Mouse (Mus musculus): Measurements from ENCODE around the gene Invs. TPM values are rescaled to one million over a fixed set of nuclear protein-coding genes. Genes with fewer than 3 reads are reported as not detected.

Gene Invs
- polyA plus RNA-seq, 1 experiment from 2014 or later, result 4.3 TPM

DNA sequence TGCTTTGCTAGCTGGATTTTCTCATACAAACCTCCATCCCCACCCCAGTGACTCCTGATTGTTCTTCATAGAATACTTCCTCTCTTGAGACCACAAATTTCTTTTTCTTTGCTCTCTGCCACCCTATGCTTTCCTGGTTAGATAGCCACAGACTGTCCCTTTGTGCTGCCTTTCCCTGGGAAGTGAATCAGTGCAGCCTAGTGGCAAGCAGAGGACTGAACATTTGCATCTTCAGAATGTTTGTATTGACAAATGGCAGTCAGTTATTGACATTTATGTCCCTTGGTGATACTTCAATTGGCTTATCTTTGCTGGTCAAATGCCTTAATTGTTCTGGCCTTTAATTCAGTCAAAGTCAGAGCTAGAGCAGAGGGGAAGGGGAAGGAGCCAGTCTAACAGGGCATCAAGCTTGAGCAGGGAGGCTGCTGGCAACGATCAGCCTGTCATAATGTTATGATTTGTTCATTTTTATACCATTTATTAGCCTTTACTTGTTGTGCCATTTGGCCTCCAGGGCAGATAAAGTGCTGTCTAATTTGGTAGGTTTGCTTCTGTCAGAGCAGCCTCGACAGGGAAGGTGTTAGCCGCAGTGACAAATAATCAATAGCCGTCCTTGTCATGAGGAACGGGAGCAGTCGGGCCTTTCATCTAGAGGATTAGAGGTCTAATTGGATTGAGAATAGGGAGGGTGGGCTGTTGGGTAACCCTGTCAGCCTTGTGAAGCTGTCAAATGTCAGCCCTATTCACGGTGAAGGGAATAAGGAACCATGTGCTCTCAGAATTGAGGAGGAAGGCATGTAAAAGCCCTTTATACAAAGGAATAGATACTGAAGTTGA lies 55.6 kb downstream of the Invs start:
- no peaks in the 10 kb centered on the region for H3K36me3 ChIP-seq (ENCODE audit: control insufficient read depth, insufficient read depth, low read length)
- H3K4me3 ChIP-seq (ENCODE audit: low read depth, low read length), result no peak overlapping the region
- no peak overlapping the region for H3K9ac ChIP-seq (ENCODE audit: low read length)
- no peaks in the 10 kb centered on the region for H3K4me1 ChIP-seq (ENCODE audit: control insufficient read depth, insufficient read depth, low read length)
- H3K4me2 ChIP-seq (ENCODE audit: low read depth), result no peak overlapping the region
- DNase-seq (ENCODE audit: low spot score), result peak; percentile 18
- no peak overlapping the region for H3K27ac ChIP-seq (ENCODE audit: low read depth, low read length)
- H3K9me3 ChIP-seq (ENCODE audit: control insufficient read depth, low read length), result no peaks in the 10 kb centered on the region
- ATAC-seq (ENCODE audit: insufficient read depth, low FRiP score, low TSS enrichment), result no peak
- H3K27me3 ChIP-seq (ENCODE audit: control insufficient read depth, insufficient read depth, low read length), result no peaks in the 10 kb centered on the region
- 29% methylated on average over 7 of the region's 7 CpGs for WGBS

DNA sequence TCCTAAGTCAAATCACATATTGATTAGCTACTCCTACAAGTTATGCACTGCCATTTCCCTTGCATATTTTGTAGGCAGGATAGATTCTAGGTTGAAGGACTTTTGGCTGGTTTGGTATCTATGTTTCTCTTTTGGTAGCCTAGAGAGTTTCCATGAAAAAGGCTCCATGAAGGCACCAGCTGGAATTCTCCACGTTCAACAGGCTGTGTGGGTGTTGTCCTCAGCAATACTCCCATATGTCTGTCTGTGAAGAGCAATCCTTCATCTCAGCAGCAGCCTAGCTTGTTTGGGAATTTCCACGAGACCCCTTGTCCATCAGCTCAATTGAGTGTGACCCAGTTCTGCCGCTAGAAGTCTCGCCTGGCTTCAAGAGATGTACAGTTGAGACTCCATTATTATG lies 63.1 kb downstream of the Invs start:
- no peaks in the 10 kb centered on the region for H3K27me3 ChIP-seq (ENCODE audit: control insufficient read depth, insufficient read depth, low read length)
- no peak for ATAC-seq (ENCODE audit: insufficient read depth, low FRiP score, low TSS enrichment)
- 76% methylated on average over 4 of the region's 4 CpGs for WGBS

DNA sequence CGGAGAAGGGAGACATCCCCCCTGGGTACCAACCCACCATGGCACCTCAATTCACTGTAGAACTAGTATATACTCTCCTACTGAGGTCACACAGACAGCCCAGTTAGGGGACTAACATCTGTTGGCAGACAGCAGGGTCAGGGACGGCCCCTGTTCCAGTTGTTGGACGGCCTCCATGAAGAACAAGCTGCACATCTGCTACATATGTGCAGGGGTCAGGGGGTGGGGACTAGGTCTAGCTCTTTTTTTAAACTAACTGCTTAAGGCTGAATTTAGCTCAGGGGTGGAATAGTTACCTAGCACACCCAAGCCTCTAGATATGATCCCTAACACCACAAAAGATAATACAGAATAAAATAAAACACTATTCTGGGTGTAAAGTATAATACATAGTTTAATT lies 82.8 kb downstream of the Invs start:
- Histone ChIP-seq H3K4me2 (ENCODE audit: low read depth) (no peak overlapping the region), H3K27me3 (ENCODE audit: control insufficient read depth, insufficient read depth, low read length) (no peaks in the 10 kb centered on the region), H3K27ac (ENCODE audit: low read depth, low read length) (no peak overlapping the region), H3K4me3 (ENCODE audit: low read depth, low read length) (no peak overlapping the region), H3K9ac (ENCODE audit: low read length) (no peak overlapping the region), H3K36me3 (ENCODE audit: control insufficient read depth, insufficient read depth, low read length) (no peaks in the 10 kb centered on the region), H3K9me3 (ENCODE audit: control insufficient read depth, low read length) (no peaks in the 10 kb centered on the region), H3K4me1 (ENCODE audit: control insufficient read depth, insufficient read depth, low read length) (no peaks in the 10 kb centered on the region)
- DNase-seq (ENCODE audit: low spot score) (no peak), ATAC-seq (ENCODE audit: insufficient read depth, low FRiP score, low TSS enrichment) (no peak)
- 75% methylated on average over 3 of the region's 3 CpGs for WGBS

More for the DNA sequence above, 63.1 kb downstream of the Invs start:
- no peak for DNase-seq (ENCODE audit: low spot score)
- no peaks in the 10 kb centered on the region for H3K9me3 ChIP-seq (ENCODE audit: control insufficient read depth, low read length)
- H3K4me1 ChIP-seq (ENCODE audit: control insufficient read depth, insufficient read depth, low read length), result no peaks in the 10 kb centered on the region
- no peak overlapping the region for H3K4me3 ChIP-seq (ENCODE audit: low read depth, low read length)
- no peak overlapping the region for H3K4me2 ChIP-seq (ENCODE audit: low read depth)
- no peak overlapping the region for H3K27ac ChIP-seq (ENCODE audit: low read depth, low read length)
- H3K36me3 ChIP-seq (ENCODE audit: control insufficient read depth, insufficient read depth, low read length), result no peaks in the 10 kb centered on the region
- no peak overlapping the region for H3K9ac ChIP-seq (ENCODE audit: low read length)

DNA sequence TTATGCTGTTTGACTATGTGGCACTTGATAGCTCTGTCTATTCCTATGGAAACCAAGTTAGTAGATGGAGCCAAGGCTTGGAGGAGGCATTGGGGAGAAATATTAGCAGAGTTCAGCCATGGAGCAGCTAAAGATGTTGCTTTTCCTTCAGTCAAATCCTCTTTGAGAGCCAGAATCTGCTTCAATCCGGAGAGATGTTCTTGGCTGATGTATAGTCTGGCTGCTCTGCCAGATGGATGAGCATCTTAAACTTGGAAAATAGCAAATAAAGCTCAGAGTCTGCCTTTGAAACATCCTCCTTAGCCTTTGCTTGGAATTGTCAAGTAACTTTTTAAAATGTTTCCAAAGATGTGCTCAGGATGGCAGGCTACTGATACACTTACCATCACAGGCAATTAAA lies 91.5 kb downstream of the Invs start:
- ATAC-seq (ENCODE audit: insufficient read depth, low FRiP score, low TSS enrichment), result no peak

DNA sequence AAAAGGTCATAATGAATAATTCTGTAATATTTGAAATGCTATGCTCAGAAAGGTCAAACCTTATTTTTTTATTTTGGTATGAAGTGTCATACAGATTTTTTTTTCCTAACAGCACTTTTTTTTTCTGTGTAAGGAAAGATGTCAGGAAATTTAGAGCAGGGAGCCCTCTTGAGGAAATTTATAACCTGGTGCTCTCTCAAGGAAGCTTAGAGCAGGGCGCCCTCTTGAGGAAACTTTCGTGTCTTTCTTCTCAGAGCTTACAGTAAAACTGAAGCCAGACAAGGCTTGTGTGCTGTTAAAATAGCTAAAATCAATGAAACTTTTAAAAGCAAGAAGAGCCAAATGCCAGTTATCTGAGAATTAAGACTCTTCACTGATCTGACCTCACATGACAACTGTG lies 101.4 kb downstream of the Invs start:
- H3K27me3 ChIP-seq (ENCODE audit: control insufficient read depth, insufficient read depth, low read length), result no peaks in the 10 kb centered on the region
- H3K4me3 ChIP-seq (ENCODE audit: low read depth, low read length), result no peak overlapping the region
- H3K27ac ChIP-seq (ENCODE audit: low read depth, low read length), result no peak overlapping the region
- no peak overlapping the region for H3K4me2 ChIP-seq (ENCODE audit: low read depth)
- 1% methylated on average over 2 of the region's 2 CpGs for WGBS
- H3K9ac ChIP-seq (ENCODE audit: low read length), result no peak overlapping the region
- peak; percentile 79 for DNase-seq (ENCODE audit: low spot score)
- no peaks in the 10 kb centered on the region for H3K9me3 ChIP-seq (ENCODE audit: control insufficient read depth, low read length)
- no peaks in the 10 kb centered on the region for H3K36me3 ChIP-seq (ENCODE audit: control insufficient read depth, insufficient read depth, low read length)
- no peaks in the 10 kb centered on the region for H3K4me1 ChIP-seq (ENCODE audit: control insufficient read depth, insufficient read depth, low read length)
- no peak for ATAC-seq (ENCODE audit: insufficient read depth, low FRiP score, low TSS enrichment)

More for the DNA sequence above, 91.5 kb downstream of the Invs start:
- DNase-seq (ENCODE audit: low spot score), result no peak
- H3K27me3 ChIP-seq (ENCODE audit: control insufficient read depth, insufficient read depth, low read length), result no peaks in the 10 kb centered on the region
- no peaks in the 10 kb centered on the region for H3K9me3 ChIP-seq (ENCODE audit: control insufficient read depth, low read length)
- no peaks in the 10 kb centered on the region for H3K36me3 ChIP-seq (ENCODE audit: control insufficient read depth, insufficient read depth, low read length)
- H3K27ac ChIP-seq (ENCODE audit: low read depth, low read length), result no peak overlapping the region
- WGBS, result 73% methylated on average over 1 of the region's 1 CpGs
- H3K9ac ChIP-seq (ENCODE audit: low read length), result no peak overlapping the region
- H3K4me3 ChIP-seq (ENCODE audit: low read depth, low read length), result no peak overlapping the region
- H3K4me1 ChIP-seq (ENCODE audit: control insufficient read depth, insufficient read depth, low read length), result no peaks in the 10 kb centered on the region
- no peak overlapping the region for H3K4me2 ChIP-seq (ENCODE audit: low read depth)

DNA sequence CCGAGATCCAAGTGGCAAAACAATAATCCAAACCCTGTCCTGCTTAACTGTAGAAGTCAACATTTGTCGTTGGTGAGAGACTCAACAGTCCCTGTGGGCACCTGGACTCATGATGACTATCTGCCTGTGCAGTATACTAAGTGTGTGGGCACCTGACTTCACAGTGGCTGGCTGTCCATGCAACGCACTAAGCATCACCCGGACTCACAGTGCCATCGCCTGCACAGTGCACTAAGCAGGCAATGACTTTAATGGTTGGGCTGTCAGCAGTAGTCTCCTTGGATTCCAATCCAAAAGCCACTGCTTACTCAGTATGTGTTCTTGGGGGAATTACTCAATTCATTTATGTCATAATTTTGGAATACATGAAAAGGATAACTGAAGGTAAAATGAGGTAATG lies 102.9 kb downstream of the Invs start:
- Histone ChIP-seq H3K4me3 (ENCODE audit: low read depth, low read length) (no peak overlapping the region), H3K27me3 (ENCODE audit: control insufficient read depth, insufficient read depth, low read length) (no peaks in the 10 kb centered on the region), H3K27ac (ENCODE audit: low read depth, low read length) (no peak overlapping the region), H3K9ac (ENCODE audit: low read length) (no peak overlapping the region), H3K4me1 (ENCODE audit: control insufficient read depth, insufficient read depth, low read length) (no peaks in the 10 kb centered on the region), H3K36me3 (ENCODE audit: control insufficient read depth, insufficient read depth, low read length) (no peaks in the 10 kb centered on the region), H3K4me2 (ENCODE audit: low read depth) (no peak overlapping the region), H3K9me3 (ENCODE audit: control insufficient read depth, low read length) (no peaks in the 10 kb centered on the region)
- DNase-seq (ENCODE audit: low spot score) (no peak), ATAC-seq (ENCODE audit: insufficient read depth, low FRiP score, low TSS enrichment) (no peak)
- WGBS, result 81% methylated on average over 5 of the region's 5 CpGs

DNA sequence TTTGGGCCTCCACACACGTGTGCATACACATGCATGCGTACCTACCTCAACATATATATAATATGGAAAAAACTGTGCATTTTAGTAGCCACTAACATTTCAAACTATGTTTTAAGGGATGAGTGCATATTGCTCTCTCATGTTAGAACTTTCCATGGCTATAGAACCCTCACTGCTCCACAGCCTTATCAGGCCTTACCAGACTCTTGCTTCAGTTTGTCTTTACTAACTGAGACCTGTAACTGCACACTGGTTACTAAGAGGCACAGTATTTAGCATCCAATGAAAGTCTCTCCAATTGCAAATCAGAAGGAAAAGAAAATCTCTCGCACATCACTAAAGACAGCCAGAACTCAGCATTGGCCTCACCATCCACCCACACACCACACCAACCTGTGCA lies 117.4 kb downstream of the Invs start:
- no peak overlapping the region for H3K4me3 ChIP-seq (ENCODE audit: low read depth, low read length)
- H3K9ac ChIP-seq (ENCODE audit: low read length), result no peak overlapping the region
- H3K36me3 ChIP-seq (ENCODE audit: control insufficient read depth, insufficient read depth, low read length), result no peaks in the 10 kb centered on the region
- 94% methylated on average over 3 of the region's 3 CpGs for WGBS
- no peak for DNase-seq (ENCODE audit: low spot score)
- H3K4me1 ChIP-seq (ENCODE audit: control insufficient read depth, insufficient read depth, low read length), result no peaks in the 10 kb centered on the region
- no peaks in the 10 kb centered on the region for H3K27me3 ChIP-seq (ENCODE audit: control insufficient read depth, insufficient read depth, low read length)
- H3K27ac ChIP-seq (ENCODE audit: low read depth, low read length), result no peak overlapping the region
- no peak for ATAC-seq (ENCODE audit: insufficient read depth, low FRiP score, low TSS enrichment)
- no peaks in the 10 kb centered on the region for H3K9me3 ChIP-seq (ENCODE audit: control insufficient read depth, low read length)
- H3K4me2 ChIP-seq (ENCODE audit: low read depth), result no peak overlapping the region

DNA sequence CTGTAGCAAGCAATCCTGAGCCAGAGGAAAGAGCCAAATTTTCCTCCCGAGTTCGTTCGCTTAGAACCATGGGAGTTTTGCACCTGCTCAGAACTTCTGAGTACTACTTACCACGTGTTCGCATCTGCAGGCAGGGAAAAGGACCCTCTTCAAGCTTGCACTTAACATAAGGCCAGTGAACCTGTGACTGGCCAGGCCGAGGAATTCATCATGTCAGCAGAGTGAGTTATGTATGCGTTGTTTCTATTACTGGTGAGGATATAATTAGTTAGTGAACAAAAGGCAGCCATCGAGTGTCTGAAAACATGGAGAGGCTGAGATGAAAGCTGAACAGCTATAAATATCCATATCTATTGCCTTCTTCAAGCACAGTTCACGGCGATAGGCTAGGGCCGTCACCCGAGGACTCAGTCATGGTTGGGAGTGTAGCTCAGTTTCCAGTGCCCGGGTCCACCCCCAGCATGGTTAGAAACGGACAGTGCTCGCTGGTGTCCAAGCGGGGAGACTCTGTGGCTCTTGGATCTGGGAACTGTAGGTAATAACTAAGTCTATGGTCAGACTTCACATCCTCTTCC lies 123.6 kb downstream of the Invs start:
- no peaks in the 10 kb centered on the region for H3K36me3 ChIP-seq (ENCODE audit: control insufficient read depth, insufficient read depth, low read length)
- ATAC-seq (ENCODE audit: insufficient read depth, low FRiP score, low TSS enrichment) (no peak), DNase-seq (ENCODE audit: low spot score) (no peak)
- no peaks in the 10 kb centered on the region for H3K4me1 ChIP-seq (ENCODE audit: control insufficient read depth, insufficient read depth, low read length)
- no peak overlapping the region for H3K4me3 ChIP-seq (ENCODE audit: low read depth, low read length)
- 66% methylated on average over 16 of the region's 16 CpGs for WGBS
- no peaks in the 10 kb centered on the region for H3K9me3 ChIP-seq (ENCODE audit: control insufficient read depth, low read length)
- no peak overlapping the region for H3K27ac ChIP-seq (ENCODE audit: low read depth, low read length)
- H3K9ac ChIP-seq (ENCODE audit: low read length), result no peak overlapping the region
- no peak overlapping the region for H3K4me2 ChIP-seq (ENCODE audit: low read depth)
- no peaks in the 10 kb centered on the region for H3K27me3 ChIP-seq (ENCODE audit: control insufficient read depth, insufficient read depth, low read length)
